Mouse (Mus musculus): Measurements from ENCODE around the gene Gm13128. TPM values are rescaled to one million over a fixed set of nuclear protein-coding genes. Genes with fewer than 3 reads are reported as not detected.

Gm13128 gene
- not detected for polyA plus RNA-seq (2015; fragmentation: Illumina TruSeq; extraction: RNeasy Lipid Tissue Mini Kit (QIAGEN cat#74804); ENCODE audit: low read depth, low replicate concordance)

DNA sequence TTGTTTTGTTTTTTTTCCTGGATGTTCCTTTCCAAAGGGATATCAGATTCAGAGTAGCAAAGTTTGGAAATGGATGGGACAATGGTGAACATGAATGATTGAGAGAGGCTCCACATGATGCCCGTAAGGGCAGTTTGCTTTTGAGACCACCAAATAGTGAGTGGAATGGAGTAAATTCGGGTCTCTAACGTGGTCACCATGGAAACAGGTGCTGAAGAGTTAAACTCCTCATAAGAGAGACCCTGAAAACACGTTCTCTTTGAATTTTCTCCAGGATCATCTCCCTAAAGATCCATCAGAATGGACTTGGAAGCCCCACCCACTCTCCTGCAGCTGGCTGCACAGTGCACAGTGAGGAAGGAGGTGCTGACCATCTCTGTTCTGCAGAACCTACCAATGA is at the start of gene Gm13128:
Gene Gm13128 (plus strand): TSS at position 301 of the 400 bp plus-strand sequence.

DNA sequence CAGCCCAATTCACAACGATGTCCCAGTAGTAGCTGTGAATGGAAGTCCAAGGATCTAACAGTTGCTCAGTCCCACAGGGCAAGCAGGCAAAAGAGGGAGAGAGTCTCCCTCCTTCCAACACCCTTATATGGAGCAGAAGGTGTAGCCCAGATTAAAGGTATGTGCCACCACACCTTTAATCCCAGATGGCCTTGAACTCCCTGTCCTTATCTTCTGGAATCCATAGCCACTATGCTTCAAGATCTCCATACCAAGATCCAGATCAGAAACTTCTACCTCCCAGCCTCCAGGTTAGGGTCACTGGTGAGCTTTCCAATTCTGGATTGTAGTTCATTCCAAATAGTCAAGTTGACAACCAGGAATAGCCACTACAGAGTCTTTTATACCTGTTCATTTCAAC is 49.7 kb upstream of the Gm13128 start, which contains the start of gene Pramel5:
Gene Pramel5 (minus strand): TSS at position 101 of the 400 bp plus-strand sequence.

DNA sequence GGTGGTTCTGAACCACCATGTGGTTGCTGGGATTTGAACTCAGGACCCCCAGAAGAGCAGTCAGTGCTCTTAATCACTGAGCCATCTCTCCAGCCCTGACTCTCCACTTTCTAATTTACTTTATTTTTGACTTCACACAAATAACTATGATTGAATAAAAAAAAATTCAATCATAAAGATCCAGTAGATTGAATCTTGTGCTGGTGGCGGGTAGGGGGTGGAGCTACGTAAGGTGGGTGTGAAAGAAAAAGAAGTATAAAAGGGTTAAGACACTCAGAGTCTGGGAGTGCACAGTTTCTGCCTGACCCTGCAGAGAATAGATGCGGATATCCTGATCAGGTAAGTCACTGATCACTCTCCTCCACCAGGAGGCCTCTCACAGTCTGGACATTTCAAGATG is 27.6 kb downstream of the Gm13128 start, which contains the start of gene Gm13119:
Gene Gm13119 (plus strand): TSS at position 301 of the 400 bp plus-strand sequence.

GRCm38 (mm10) chr4:144377911-144378310 is 47.9 kb downstream of the Gm13128 start, which contains the start of gene Pramef20:
TSS of gene Pramef20 (minus strand) at chr4:144377933.

Other genes with a start within 250 kb of the Gm13128 start
- not detected for gene Gm13102, start 223.8 kb upstream of the Gm13128 start, polyA plus RNA-seq (2015; fragmentation: Illumina TruSeq; extraction: RNeasy Lipid Tissue Mini Kit (QIAGEN cat#74804); ENCODE audit: low read depth, low replicate concordance)
- gene Oog3, start 167.6 kb upstream of the Gm13128 start, polyA plus RNA-seq (2015; fragmentation: Illumina TruSeq; extraction: RNeasy Lipid Tissue Mini Kit (QIAGEN cat#74804); ENCODE audit: low read depth, low replicate concordance): not detected
- gene Oog2, start 139.5 kb upstream of the Gm13128 start, polyA plus RNA-seq (2015; fragmentation: Illumina TruSeq; extraction: RNeasy Lipid Tissue Mini Kit (QIAGEN cat#74804); ENCODE audit: low read depth, low replicate concordance): not detected
- not detected for gene C87977, start 116.9 kb upstream of the Gm13128 start, polyA plus RNA-seq (2015; fragmentation: Illumina TruSeq; extraction: RNeasy Lipid Tissue Mini Kit (QIAGEN cat#74804); ENCODE audit: low read depth, low replicate concordance)
- not detected for gene Pramel5, start 49.8 kb upstream of the Gm13128 start, polyA plus RNA-seq (2015; fragmentation: Illumina TruSeq; extraction: RNeasy Lipid Tissue Mini Kit (QIAGEN cat#74804); ENCODE audit: low read depth, low replicate concordance)
- gene Gm13119, start 27.7 kb downstream of the Gm13128 start, polyA plus RNA-seq (2015; fragmentation: Illumina TruSeq; extraction: RNeasy Lipid Tissue Mini Kit (QIAGEN cat#74804); ENCODE audit: low read depth, low replicate concordance): not detected
- not detected for gene Pramef20, start 47.7 kb downstream of the Gm13128 start, polyA plus RNA-seq (2015; fragmentation: Illumina TruSeq; extraction: RNeasy Lipid Tissue Mini Kit (QIAGEN cat#74804); ENCODE audit: low read depth, low replicate concordance)
- gene Pramef12, start 78.2 kb downstream of the Gm13128 start, polyA plus RNA-seq (2015; fragmentation: Illumina TruSeq; extraction: RNeasy Lipid Tissue Mini Kit (QIAGEN cat#74804); ENCODE audit: low read depth, low replicate concordance): not detected
- not detected for gene 1700012P22Rik, start 108.5 kb downstream of the Gm13128 start, polyA plus RNA-seq (2015; fragmentation: Illumina TruSeq; extraction: RNeasy Lipid Tissue Mini Kit (QIAGEN cat#74804); ENCODE audit: low read depth, low replicate concordance)
- not detected for gene Gm9944, start 123.1 kb downstream of the Gm13128 start, polyA plus RNA-seq (2015; fragmentation: Illumina TruSeq; extraction: RNeasy Lipid Tissue Mini Kit (QIAGEN cat#74804); ENCODE audit: low read depth, low replicate concordance)
- gene Aadacl3, start 133.5 kb downstream of the Gm13128 start, polyA plus RNA-seq (2015; fragmentation: Illumina TruSeq; extraction: RNeasy Lipid Tissue Mini Kit (QIAGEN cat#74804); ENCODE audit: low read depth, low replicate concordance): not detected
- not detected for gene 9430007A20Rik, start 189.6 kb downstream of the Gm13128 start, polyA plus RNA-seq (2015; fragmentation: Illumina TruSeq; extraction: RNeasy Lipid Tissue Mini Kit (QIAGEN cat#74804); ENCODE audit: low read depth, low replicate concordance)
- gene Gm13124, start 234.9 kb downstream of the Gm13128 start, polyA plus RNA-seq (2015; fragmentation: Illumina TruSeq; extraction: RNeasy Lipid Tissue Mini Kit (QIAGEN cat#74804); ENCODE audit: low read depth, low replicate concordance): not detected

Measured in brain, adult 10 weeks (tissue).